Mouse (Mus musculus) liver, embryonic 11.5 days (tissue): ENCODE data around the gene Optn. TPM values are rescaled to one million over a fixed set of nuclear protein-coding genes. Genes with fewer than 3 reads are reported as not detected.

Experiments
- polyA plus RNA-seq: library from polyadenylated mRNA; unstranded; fragments of >200 nt; fragmentation: Nextera tagmentation; extraction: Ambion mirVana; gene quantifications from 2 replicates; pipeline ENCODE4 v1.2.1, GENCODE M21; 2014

The Optn gene
- polyA plus RNA-seq, 1 experiment from 2014 or later, result 18.7 TPM

Other genes starting within 250 kb of the Optn start
- 65.3 and 71.2 TPM in 2 replicates for gene Sephs1, start 182.5 kb downstream of the Optn start, polyA plus RNA-seq
- gene Phyh, start 145.0 kb downstream of the Optn start, polyA plus RNA-seq, result 42.1 and 45.1 TPM in 2 replicates
- not detected in 2 replicates for gene Ucma, start 87.9 kb downstream of the Optn start, polyA plus RNA-seq
- 77.2 and 84.4 TPM in 2 replicates for gene Mcm10, start 51.3 kb downstream of the Optn start, polyA plus RNA-seq
- gene Ccdc3, start 73.7 kb upstream of the Optn start, polyA plus RNA-seq, result 21.7 and 22.5 TPM in 2 replicates